Mouse (Mus musculus) heart, adult 2 months (tissue): ENCODE measurements at regions not wholly inside any gene's neighbourhood (a gene's known extent, or its start where the extent isn't known, plus 50 kb on each side); places are given as distances from the start of the nearest gene placed in this dataset.

Source experiments
- CTCF ChIP-seq: fragments of 200-600 bp; IDR thresholded peaks from 2 replicates; pipeline ENCODE4 v1.8.1; 2022; ENCODE audit warnings: antibody characterized with exemption, mild to moderate bottlenecking, moderate library complexity
- EP300 ChIP-seq: fragments of 200-500 bp; IDR thresholded peaks from 2 replicates; pipeline ENCODE4 v1.6.1; 2011; ENCODE audit warnings: low read depth, low read length, control low read depth; ENCODE audit not compliant: insufficient read depth
- POLR2A ChIP-seq: fragments of 200-500 bp; IDR thresholded peaks from 2 replicates; pipeline ENCODE4 v1.6.1; 2011; ENCODE audit warnings: mild to moderate bottlenecking, low read depth, low read length, control low read depth; ENCODE audit not compliant: insufficient read depth

GRCm38 (mm10) chr12:107693693-107694092 is 205.3 kb downstream of the 3110018I06Rik start:
- no peak for TF ChIP-seq EP300
- no peak for TF ChIP-seq POLR2A
- TF ChIP-seq CTCF, result no peak
